Mouse (Mus musculus): Measurements from ENCODE around the gene Dmap1. TPM values are rescaled to one million over a fixed set of nuclear protein-coding genes. Genes with fewer than 3 reads are reported as not detected.

The Dmap1 gene
- polyA plus RNA-seq, 1 experiment from 2014 or later, result 63.6 TPM

- 41% methylated on average over 5 of the region's 5 CpGs for WGBS
- peaks cover 63% of the 10 kb centered on the region for H3K4me1 ChIP-seq
- H3K9me3 ChIP-seq, result no peaks in the 10 kb centered on the region
Observed at GRCm38 (mm10) chr4:117652727-117653126, 29.3 kb downstream of the Dmap1 start.

GRCm38 (mm10) chr4:117651626-117652101, 30.4 kb downstream of the Dmap1 start:
- whole genome bisulfite sequencing, result 32% methylated on average over 8 of the region's 8 CpGs
- no peak for DNase-seq (ENCODE audit: low spot score)
- Histone ChIP-seq H3K27me3 (ENCODE audit: insufficient read depth, poor library complexity, severe bottlenecking) (no peaks in the 10 kb centered on the region), H3K4me3 (no peak overlapping the region), H3K9me3 (no peaks in the 10 kb centered on the region), H3K27ac (peak overlapping the region; percentile 37), H3K4me1 (peaks cover 63% of the 10 kb centered on the region), H3K36me3 (peaks cover 16% of the 10 kb centered on the region)

More at GRCm38 (mm10) chr4:117652727-117653126, 29.3 kb downstream of the Dmap1 start:
- no peak overlapping the region for H3K27ac ChIP-seq
- H3K4me3 ChIP-seq, result no peak overlapping the region
- DNase-seq (ENCODE audit: low spot score), result no peak
- H3K27me3 ChIP-seq (ENCODE audit: insufficient read depth, poor library complexity, severe bottlenecking), result no peaks in the 10 kb centered on the region
- peaks cover 14% of the 10 kb centered on the region for H3K36me3 ChIP-seq

GRCm38 (mm10) chr4:117646926-117647755, 34.9 kb downstream of the Dmap1 start:
- Histone ChIP-seq H3K27me3 (ENCODE audit: insufficient read depth, poor library complexity, severe bottlenecking) (no peaks in the 10 kb centered on the region), H3K4me1 (peaks cover 51% of the 10 kb centered on the region), H3K27ac (no peak overlapping the region), H3K36me3 (peaks cover 16% of the 10 kb centered on the region), H3K4me3 (no peak overlapping the region), H3K9me3 (no peaks in the 10 kb centered on the region)
- no peak for DNase-seq (ENCODE audit: low spot score)
- WGBS, result 53% methylated on average over 23 of the region's 23 CpGs

- Histone ChIP-seq H3K9me3 (no peaks in the 10 kb centered on the region), H3K36me3 (peaks cover 19% of the 10 kb centered on the region), H3K4me3 (no peak overlapping the region), H3K27me3 (ENCODE audit: insufficient read depth, poor library complexity, severe bottlenecking) (no peaks in the 10 kb centered on the region), H3K4me1 (peaks cover 47% of the 10 kb centered on the region), H3K27ac (no peak overlapping the region)
- no peak for DNase-seq (ENCODE audit: low spot score)
- WGBS, result 55% methylated on average over 8 of the region's 8 CpGs
Observed at GRCm38 (mm10) chr4:117646496-117646895, 35.6 kb downstream of the Dmap1 start.

- Histone ChIP-seq H3K27me3 (ENCODE audit: insufficient read depth, poor library complexity, severe bottlenecking) (no peaks in the 10 kb centered on the region), H3K27ac (no peak overlapping the region), H3K4me1 (peaks cover 49% of the 10 kb centered on the region), H3K36me3 (peaks cover 23% of the 10 kb centered on the region), H3K4me3 (no peak overlapping the region), H3K9me3 (no peaks in the 10 kb centered on the region)
- 81% methylated on average over 2 of the region's 2 CpGs for WGBS
- no peak for DNase-seq (ENCODE audit: low spot score)
Observed at GRCm38 (mm10) chr4:117645859-117646258, 36.2 kb downstream of the Dmap1 start.

- H3K4me3 ChIP-seq, result no peak overlapping the region
- H3K9me3 ChIP-seq, result no peaks in the 10 kb centered on the region
- peaks cover 50% of the 10 kb centered on the region for H3K4me1 ChIP-seq
- H3K27me3 ChIP-seq (ENCODE audit: insufficient read depth, poor library complexity, severe bottlenecking), result no peaks in the 10 kb centered on the region
- H3K27ac ChIP-seq, result 0 out of 2 replicates have a peak overlapping the region, but pooled peaks have one; percentile 1
- peaks cover 21% of the 10 kb centered on the region for H3K36me3 ChIP-seq
- DNase-seq (ENCODE audit: low spot score), result no peak
- 53% methylated on average over 22 of the region's 22 CpGs for WGBS
Observed at GRCm38 (mm10) chr4:117645031-117645435, 37.0 kb downstream of the Dmap1 start.

GRCm38 (mm10) chr4:117641804-117642203, 40.3 kb downstream of the Dmap1 start:
- 88% methylated on average over 1 of the region's 1 CpGs for WGBS

GRCm38 (mm10) chr4:117640925-117641703, 41.0 kb downstream of the Dmap1 start:
- DNase-seq (ENCODE audit: low spot score), result no peak
- Histone ChIP-seq H3K4me1 (peaks cover 36% of the 10 kb centered on the region), H3K4me3 (no peak overlapping the region), H3K9me3 (no peaks in the 10 kb centered on the region), H3K27me3 (ENCODE audit: insufficient read depth, poor library complexity, severe bottlenecking) (no peaks in the 10 kb centered on the region), H3K27ac (no peak overlapping the region), H3K36me3 (peaks cover 9% of the 10 kb centered on the region)
- WGBS, result 97% methylated on average over 1 of the region's 1 CpGs

More at GRCm38 (mm10) chr4:117641804-117642203, 40.3 kb downstream of the Dmap1 start:
- Histone ChIP-seq H3K27me3 (ENCODE audit: insufficient read depth, poor library complexity, severe bottlenecking) (no peaks in the 10 kb centered on the region), H3K9me3 (no peaks in the 10 kb centered on the region), H3K36me3 (peaks cover 9% of the 10 kb centered on the region), H3K27ac (no peak overlapping the region), H3K4me1 (peaks cover 36% of the 10 kb centered on the region), H3K4me3 (no peak overlapping the region)
- DNase-seq (ENCODE audit: low spot score), result no peak

GRCm38 (mm10) chr4:117636891-117637613, 45.0 kb downstream of the Dmap1 start:
- Histone ChIP-seq H3K27ac (peak overlapping the region; percentile 10; the same call in 1 of the 2 replicates), H3K9me3 (no peaks in the 10 kb centered on the region), H3K4me1 (peaks cover 39% of the 10 kb centered on the region), H3K4me3 (no peak overlapping the region), H3K27me3 (ENCODE audit: insufficient read depth, poor library complexity, severe bottlenecking) (no peaks in the 10 kb centered on the region), H3K36me3 (peaks cover 17% of the 10 kb centered on the region)
- DNase-seq (ENCODE audit: low spot score), result no peak
- WGBS, result 72% methylated on average over 22 of the region's 22 CpGs

GRCm38 (mm10) chr4:117636152-117636551, 45.9 kb downstream of the Dmap1 start:
- Histone ChIP-seq H3K36me3 (peaks cover 12% of the 10 kb centered on the region), H3K27me3 (ENCODE audit: insufficient read depth, poor library complexity, severe bottlenecking) (no peaks in the 10 kb centered on the region), H3K4me1 (peaks cover 35% of the 10 kb centered on the region), H3K4me3 (no peak overlapping the region), H3K27ac (peak overlapping the region; percentile 29; the same call in 1 of the 2 replicates), H3K9me3 (no peaks in the 10 kb centered on the region)
- WGBS, result 52% methylated on average over 4 of the region's 4 CpGs
- DNase-seq (ENCODE audit: low spot score), result no peak

- 44% methylated on average over 7 of the region's 7 CpGs for WGBS
Observed at GRCm38 (mm10) chr4:117634642-117635041, 47.4 kb downstream of the Dmap1 start.

GRCm38 (mm10) chr4:117633527-117633926, 48.5 kb downstream of the Dmap1 start:
- no peak for DNase-seq (ENCODE audit: low spot score)
- no peak overlapping the region for H3K4me3 ChIP-seq
- no peaks in the 10 kb centered on the region for H3K27me3 ChIP-seq (ENCODE audit: insufficient read depth, poor library complexity, severe bottlenecking)
- peaks cover 12% of the 10 kb centered on the region; the same call in 1 of the 2 replicates for H3K36me3 ChIP-seq
- no peaks in the 10 kb centered on the region for H3K9me3 ChIP-seq
- H3K27ac ChIP-seq, result no peak overlapping the region
- peaks cover 54% of the 10 kb centered on the region for H3K4me1 ChIP-seq
- whole genome bisulfite sequencing, result 80% methylated on average over 5 of the region's 5 CpGs

More at GRCm38 (mm10) chr4:117634642-117635041, 47.4 kb downstream of the Dmap1 start:
- Histone ChIP-seq H3K27ac (no peak overlapping the region), H3K27me3 (ENCODE audit: insufficient read depth, poor library complexity, severe bottlenecking) (no peaks in the 10 kb centered on the region), H3K4me3 (no peak overlapping the region), H3K4me1 (peaks cover 44% of the 10 kb centered on the region), H3K9me3 (no peaks in the 10 kb centered on the region), H3K36me3 (peaks cover 12% of the 10 kb centered on the region; the same call in 1 of the 2 replicates)
- DNase-seq (ENCODE audit: low spot score), result no peak

Data from heart, embryonic 10.5 days (tissue).